Mouse (Mus musculus): Measurements from ENCODE around the gene A930033H14Rik. TPM values are rescaled to one million over a fixed set of nuclear protein-coding genes. Genes with fewer than 3 reads are reported as not detected.
A peak's percentile ranks its signal among the peaks of the same experiment; 100 is the strongest.

Gene A930033H14Rik
- 1.2 and 1.4 TPM in 2 replicates for polyA plus RNA-seq (2016; fragmentation: Nextera tagmentation; extraction: Ambion mirVana)

DNA sequence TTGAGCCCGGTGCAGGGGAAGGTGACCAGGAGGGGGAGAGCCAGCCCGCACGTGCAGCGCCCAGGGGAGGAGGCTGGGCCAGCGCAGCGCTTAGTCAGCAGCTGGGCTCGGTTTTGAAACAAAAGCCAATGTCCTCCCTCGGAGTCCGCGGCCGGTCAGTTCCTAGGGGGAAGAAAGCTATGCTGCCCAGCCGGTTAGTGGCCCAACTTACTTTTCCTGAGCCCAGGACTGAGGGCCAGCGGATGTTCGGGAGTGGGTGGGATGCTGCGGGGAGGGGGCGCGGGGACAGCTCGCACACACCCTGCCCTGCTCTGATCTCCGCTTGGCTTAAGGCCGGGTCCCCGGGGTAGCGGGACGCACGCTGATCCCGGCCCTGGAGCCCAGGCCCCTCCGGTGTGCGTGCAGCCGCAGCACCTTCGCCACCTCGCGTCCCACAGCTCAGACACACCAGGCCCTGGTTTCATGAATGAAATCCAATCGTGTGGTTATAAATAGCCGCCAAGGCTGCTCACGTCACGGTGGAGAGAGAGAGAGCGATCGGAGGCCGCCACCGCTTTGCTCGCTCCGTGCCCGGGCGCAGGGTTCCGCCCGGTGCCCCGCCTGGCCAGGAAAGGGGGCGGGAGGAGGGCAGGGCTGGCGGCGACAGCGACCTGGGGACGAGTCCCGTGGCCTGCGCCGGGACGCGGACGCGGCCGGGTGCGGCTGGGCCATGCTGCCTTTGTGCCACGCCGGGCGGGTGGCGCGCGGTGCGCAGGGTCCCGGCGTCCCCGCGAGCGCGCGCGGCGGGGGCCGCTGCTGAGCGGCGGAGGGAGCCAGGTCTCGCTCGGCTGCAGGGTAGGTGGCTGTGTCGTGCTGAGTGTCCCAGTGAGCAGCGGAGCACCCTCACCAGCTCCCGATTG, at the start of gene A930033H14Rik:
Gene A930033H14Rik (minus strand): TSS at position 557 of the 899 bp plus-strand sequence.
- Histone ChIP-seq H3K27ac (replicated peaks) (peak within 1 kb of the TSS; percentile 99), H3K9me3 (peaks cover 4% of the 10 kb centered on the region; the same call in 1 of the 2 replicates), H3K4me1 (peaks cover 26% of the 10 kb centered on the region), H3K4me3 (peak within 1 kb of the TSS; percentile 90), H3K36me3 (replicated peaks) (peaks cover 39% of the 10 kb centered on the region), H3K27me3 (replicated peaks; ENCODE audit: low read depth, poor library complexity, severe bottlenecking) (no peaks in the 10 kb centered on the region)
- peak; percentile 86 for DNase-seq (ENCODE audit: low spot score)
- under 1% methylated on average over 84 of the region's 84 CpGs for WGBS

DNA sequence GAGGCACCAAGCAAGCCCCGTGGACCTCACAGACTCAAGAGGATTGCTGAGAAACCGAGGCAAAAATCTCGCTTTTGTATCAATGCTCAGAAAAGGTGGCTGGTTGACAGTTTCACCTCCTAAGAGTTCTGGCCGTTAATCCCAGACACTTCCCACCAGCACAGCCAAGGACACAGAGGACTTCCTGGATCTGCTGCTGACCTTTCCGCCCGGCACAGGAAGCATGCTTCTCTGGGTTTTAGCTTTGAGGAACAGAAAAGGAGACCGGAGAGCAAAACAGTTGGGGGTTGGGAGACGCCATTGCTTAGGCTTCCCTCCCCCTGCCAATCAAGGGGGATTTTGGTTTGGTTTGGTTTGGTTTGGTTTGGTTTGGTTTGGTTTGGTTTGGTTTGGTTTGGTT, 47.0 kb upstream of the A930033H14Rik start:
- H3K27ac ChIP-seq (replicated peaks) = no peak overlapping the region
- peaks cover 17% of the 10 kb centered on the region for H3K4me1 ChIP-seq
- H3K36me3 ChIP-seq (replicated peaks) = peaks cover 10% of the 10 kb centered on the region
- no peaks in the 10 kb centered on the region for H3K9me3 ChIP-seq
- H3K27me3 ChIP-seq (replicated peaks; ENCODE audit: low read depth, poor library complexity, severe bottlenecking) = no peaks in the 10 kb centered on the region
- 83% methylated on average over 8 of the region's 8 CpGs for WGBS
- DNase-seq (ENCODE audit: low spot score) = no peak
- no peak overlapping the region for H3K4me3 ChIP-seq

DNA sequence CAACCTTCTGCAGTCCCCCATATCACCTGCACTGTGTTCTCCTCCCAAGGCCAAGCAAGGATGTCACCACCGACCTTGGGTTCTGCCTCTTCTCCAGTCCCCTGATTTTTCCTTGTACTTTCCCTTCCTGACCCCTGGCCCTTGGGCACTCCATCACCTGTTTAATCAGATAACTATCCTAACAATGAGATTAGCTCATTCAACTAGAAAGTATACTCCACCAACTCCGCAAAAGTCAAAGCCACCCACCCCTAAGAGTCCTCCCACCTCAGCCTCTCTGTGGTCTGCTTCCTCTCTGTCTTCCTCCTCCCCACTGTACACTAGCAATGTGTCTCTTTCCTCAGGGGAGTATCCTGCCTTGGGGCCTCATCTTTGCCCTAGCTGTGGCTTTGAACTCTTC, 46.3 kb upstream of the A930033H14Rik start:
- WGBS = 79% methylated on average over 2 of the region's 2 CpGs
- Histone ChIP-seq H3K36me3 (replicated peaks) (peaks cover 10% of the 10 kb centered on the region), H3K27me3 (replicated peaks; ENCODE audit: low read depth, poor library complexity, severe bottlenecking) (no peaks in the 10 kb centered on the region), H3K4me3 (no peak overlapping the region), H3K4me1 (peaks cover 20% of the 10 kb centered on the region), H3K9me3 (no peaks in the 10 kb centered on the region), H3K27ac (replicated peaks) (no peak overlapping the region)
- no peak for DNase-seq (ENCODE audit: low spot score)

DNA sequence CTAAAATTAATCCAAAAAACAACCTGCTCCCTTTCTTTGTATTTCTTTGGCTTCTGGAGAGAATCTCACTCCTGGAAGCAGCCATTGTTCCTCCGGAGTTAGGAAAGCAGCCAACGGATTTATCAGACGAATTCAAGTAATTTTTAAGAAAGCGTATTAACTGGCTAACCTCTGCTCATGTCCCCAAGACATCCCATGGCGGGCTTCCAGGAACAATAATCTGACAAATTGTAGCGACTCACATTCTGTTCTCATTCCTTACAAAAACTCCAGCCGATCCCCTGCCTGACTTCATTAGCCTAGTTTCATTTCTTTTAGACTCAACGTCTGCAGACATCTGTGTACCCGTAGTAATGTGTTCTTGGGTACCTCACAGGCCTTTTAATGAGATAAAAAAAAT, 45.7 kb upstream of the A930033H14Rik start:
- Histone ChIP-seq H3K4me3 (no peak overlapping the region), H3K27me3 (replicated peaks; ENCODE audit: low read depth, poor library complexity, severe bottlenecking) (no peaks in the 10 kb centered on the region), H3K9me3 (no peaks in the 10 kb centered on the region), H3K27ac (replicated peaks) (no peak overlapping the region), H3K36me3 (replicated peaks) (peaks cover 10% of the 10 kb centered on the region), H3K4me1 (peaks cover 21% of the 10 kb centered on the region)
- WGBS = 88% methylated on average over 9 of the region's 9 CpGs
- no peak for DNase-seq (ENCODE audit: low spot score)

DNA sequence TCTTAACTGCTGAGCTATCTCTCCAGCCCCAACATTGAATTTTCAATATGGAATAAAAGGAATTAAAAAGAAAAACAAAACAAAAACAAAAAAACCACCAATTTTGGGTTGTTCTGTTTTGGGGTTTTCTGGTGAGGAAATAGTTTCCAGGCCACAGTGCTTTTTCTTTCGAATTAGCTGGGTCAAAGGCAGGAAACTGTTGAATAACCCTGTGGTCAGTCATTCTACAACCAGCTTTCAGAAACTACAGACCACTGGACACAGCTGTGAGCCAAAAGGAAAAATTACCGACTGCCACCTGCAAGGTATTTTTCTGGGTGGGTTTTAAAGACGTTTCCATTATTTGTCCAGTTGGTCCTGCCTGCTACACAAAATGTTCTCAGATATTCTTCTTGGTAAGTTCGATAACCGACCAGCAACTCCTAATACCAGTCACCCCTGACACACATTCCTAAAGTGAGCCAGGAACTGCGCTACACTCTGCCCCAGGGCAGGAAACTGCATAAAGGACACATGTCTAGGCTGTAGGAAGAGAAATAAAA, 44.8 kb upstream of the A930033H14Rik start:
- 63% methylated on average over 6 of the region's 6 CpGs for WGBS

DNA sequence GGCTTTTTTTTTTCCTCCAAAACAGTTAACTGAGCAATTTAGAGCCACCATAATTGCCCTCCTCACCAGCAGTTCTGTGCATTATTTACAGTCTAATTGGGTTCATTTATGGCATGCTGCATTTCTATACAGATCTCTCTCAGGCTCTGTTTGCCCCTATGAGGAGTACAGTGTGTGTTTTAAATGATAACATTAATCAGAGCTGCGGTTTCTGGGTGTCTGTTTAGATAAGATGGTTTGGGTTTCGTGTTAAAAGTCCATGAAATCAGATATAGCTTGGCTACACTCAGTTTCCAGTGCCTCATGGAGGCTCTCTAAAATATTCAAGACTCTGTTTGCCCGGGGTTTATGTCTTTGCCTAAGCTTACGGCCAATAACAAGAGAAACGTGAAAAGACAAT, 42.7 kb upstream of the A930033H14Rik start:
- Histone ChIP-seq H3K9me3 (no peaks in the 10 kb centered on the region), H3K27me3 (replicated peaks; ENCODE audit: low read depth, poor library complexity, severe bottlenecking) (no peaks in the 10 kb centered on the region), H3K4me3 (no peak overlapping the region), H3K27ac (replicated peaks) (no peak overlapping the region), H3K36me3 (replicated peaks) (peaks cover 13% of the 10 kb centered on the region), H3K4me1 (peaks cover 27% of the 10 kb centered on the region)
- no peak for DNase-seq (ENCODE audit: low spot score)
- WGBS = 78% methylated on average over 5 of the region's 5 CpGs

More for the DNA sequence above, 44.8 kb upstream of the A930033H14Rik start:
- Histone ChIP-seq H3K27ac (replicated peaks) (no peak overlapping the region; the same call in 1 of the 2 replicates), H3K36me3 (replicated peaks) (peaks cover 10% of the 10 kb centered on the region), H3K4me3 (no peak overlapping the region), H3K27me3 (replicated peaks; ENCODE audit: low read depth, poor library complexity, severe bottlenecking) (no peaks in the 10 kb centered on the region), H3K4me1 (peaks cover 22% of the 10 kb centered on the region), H3K9me3 (no peaks in the 10 kb centered on the region)
- no peak for DNase-seq (ENCODE audit: low spot score)

DNA sequence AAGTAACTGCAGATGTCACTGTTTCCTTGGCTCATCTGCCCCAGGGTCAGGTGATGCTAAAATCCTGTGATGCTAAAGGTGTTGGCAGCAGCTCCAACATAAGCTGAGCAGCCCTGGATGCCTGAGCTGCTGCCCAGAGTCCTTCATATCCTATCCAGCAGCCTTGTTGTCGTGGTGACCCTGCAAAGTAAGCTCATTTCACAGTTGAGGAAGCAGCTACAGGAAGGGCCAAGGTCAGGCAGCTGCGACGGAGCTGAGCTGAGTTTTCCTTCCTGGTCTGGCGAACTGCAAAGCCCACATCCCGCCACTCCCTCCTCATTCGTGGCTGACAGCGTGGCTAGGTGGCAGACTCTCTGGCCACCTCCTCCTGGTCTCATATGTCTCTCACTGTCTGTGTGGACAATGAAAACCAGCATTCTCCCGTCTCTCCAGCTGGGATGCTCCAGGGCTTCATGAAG, 41.5 kb upstream of the A930033H14Rik start:
- 23% methylated on average over 8 of the region's 8 CpGs for WGBS
- Histone ChIP-seq H3K4me3 (0 out of 2 replicates have a peak overlapping the region, but pooled peaks have one; percentile 1), H3K36me3 (replicated peaks) (peaks cover 15% of the 10 kb centered on the region), H3K27me3 (replicated peaks; ENCODE audit: low read depth, poor library complexity, severe bottlenecking) (no peaks in the 10 kb centered on the region), H3K27ac (replicated peaks) (peak overlapping the region; percentile 82), H3K9me3 (no peaks in the 10 kb centered on the region), H3K4me1 (peaks cover 27% of the 10 kb centered on the region)
- peak; percentile 60 for DNase-seq (ENCODE audit: low spot score)

DNA sequence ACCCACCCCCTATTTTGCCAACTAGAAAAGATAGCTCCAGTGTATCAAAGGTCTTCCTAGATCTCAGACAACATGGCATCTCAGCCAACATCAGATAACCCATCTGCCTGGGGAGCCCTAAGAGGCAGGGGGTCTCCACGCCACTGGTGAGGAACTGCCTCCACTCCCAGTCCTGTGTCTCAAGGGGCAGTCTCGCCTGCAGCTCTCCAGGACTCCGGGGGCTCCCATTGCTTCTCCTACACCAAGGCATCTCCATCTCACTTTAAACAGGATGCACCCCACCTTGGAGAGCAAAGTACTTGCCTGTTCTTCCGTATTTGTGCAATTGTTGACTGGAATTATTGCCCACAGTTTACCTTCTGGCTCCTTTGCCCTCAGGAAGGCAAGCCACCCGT, 40.8 kb upstream of the A930033H14Rik start:
- H3K4me1 ChIP-seq = peaks cover 27% of the 10 kb centered on the region
- no peak for DNase-seq (ENCODE audit: low spot score)
- peaks cover 21% of the 10 kb centered on the region for H3K36me3 ChIP-seq (replicated peaks)
- H3K4me3 ChIP-seq = no peak overlapping the region
- peak overlapping the region; percentile 82 for H3K27ac ChIP-seq (replicated peaks)
- H3K9me3 ChIP-seq = no peaks in the 10 kb centered on the region
- 79% methylated on average over 5 of the region's 5 CpGs for WGBS
- no peaks in the 10 kb centered on the region for H3K27me3 ChIP-seq (replicated peaks; ENCODE audit: low read depth, poor library complexity, severe bottlenecking)

DNA sequence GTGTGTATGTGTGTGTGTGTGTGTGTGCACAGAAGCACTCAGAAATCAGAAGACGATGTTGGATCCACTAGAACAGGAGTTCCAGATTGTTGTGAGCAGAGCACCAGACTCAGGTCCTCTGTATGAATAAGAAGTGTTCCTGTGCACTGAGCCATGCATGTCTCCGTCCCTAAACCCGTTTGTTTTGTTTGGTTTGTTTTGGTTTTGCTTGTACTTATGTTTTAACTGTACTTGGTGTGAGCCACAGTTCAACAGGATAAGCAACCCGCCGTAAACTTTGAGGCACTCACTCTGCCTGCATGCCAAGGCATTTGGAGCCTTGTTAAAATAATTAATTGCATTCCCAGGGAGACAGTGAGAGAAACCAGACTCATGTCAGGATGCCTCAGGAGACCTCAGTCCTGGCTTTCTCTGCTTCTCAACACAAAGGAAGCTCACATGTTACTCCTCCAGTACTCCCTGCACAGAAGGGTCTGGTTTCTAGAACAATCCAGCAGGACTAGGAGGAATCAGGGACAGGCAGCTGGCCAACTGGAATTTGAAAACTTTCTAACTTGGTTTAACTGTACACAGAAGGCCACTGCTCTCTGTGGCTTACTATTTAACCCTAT, 40.3 kb upstream of the A930033H14Rik start:
- H3K27ac ChIP-seq (replicated peaks) = peak overlapping the region; percentile 82
- H3K4me1 ChIP-seq = peaks cover 27% of the 10 kb centered on the region
- H3K4me3 ChIP-seq = no peak overlapping the region
- no peaks in the 10 kb centered on the region for H3K9me3 ChIP-seq
- H3K27me3 ChIP-seq (replicated peaks; ENCODE audit: low read depth, poor library complexity, severe bottlenecking) = no peaks in the 10 kb centered on the region
- 56% methylated on average over 5 of the region's 5 CpGs for WGBS
- peaks cover 22% of the 10 kb centered on the region for H3K36me3 ChIP-seq (replicated peaks)
- peak; percentile 39 for DNase-seq (ENCODE audit: low spot score)

DNA sequence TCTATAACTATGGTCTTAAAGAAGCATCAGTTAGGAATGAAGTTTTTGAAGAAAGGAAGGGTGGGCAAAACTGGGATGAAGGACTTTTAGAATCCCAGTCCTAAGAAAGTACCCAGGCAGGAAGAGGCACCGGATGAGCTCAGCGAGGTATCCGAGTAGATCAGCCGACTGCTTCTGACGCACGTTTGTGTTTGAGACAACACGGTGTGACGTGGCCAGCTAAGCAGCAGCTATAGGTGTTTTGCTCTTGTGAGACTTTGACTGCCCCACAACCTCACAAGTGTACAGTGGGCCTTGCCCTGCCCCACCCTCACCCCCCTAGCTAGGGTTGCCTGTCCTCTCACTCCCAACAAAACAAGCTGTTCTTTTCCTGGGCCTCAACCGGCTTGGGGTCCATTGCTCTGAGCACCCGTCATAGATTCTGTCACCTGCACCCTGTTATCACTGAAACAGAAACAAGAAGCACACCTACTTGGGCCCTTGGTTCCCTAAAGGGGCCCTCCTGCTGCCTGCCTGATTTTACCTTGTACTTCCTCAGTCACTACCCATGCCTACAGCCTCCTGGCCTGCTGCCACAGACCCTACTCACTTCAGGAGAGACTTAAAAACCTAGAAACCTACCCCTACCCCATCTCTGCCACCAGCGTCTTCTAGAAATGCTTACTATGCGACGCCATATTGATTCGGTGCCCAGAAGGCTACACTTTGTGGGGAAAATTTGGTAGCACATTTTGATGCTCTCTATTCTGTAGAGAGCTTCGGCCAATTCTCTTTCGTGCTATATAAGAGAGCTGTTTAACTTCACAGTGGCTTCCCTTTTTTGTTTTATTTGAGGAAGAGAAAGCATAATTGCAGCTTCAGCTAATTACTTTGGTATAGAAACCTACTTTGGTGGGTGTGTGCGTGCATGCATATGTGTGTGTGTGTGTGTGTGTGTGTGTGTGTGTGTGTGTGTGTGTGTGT, 39.5 kb upstream of the A930033H14Rik start:
- no peak overlapping the region for H3K4me3 ChIP-seq
- H3K27ac ChIP-seq (replicated peaks) = peak overlapping the region; percentile 82
- H3K27me3 ChIP-seq (replicated peaks; ENCODE audit: low read depth, poor library complexity, severe bottlenecking) = no peaks in the 10 kb centered on the region
- H3K36me3 ChIP-seq (replicated peaks) = peaks cover 22% of the 10 kb centered on the region
- no peaks in the 10 kb centered on the region for H3K9me3 ChIP-seq
- peaks cover 27% of the 10 kb centered on the region for H3K4me1 ChIP-seq
- DNase-seq (ENCODE audit: low spot score) = no peak
- 93% methylated on average over 17 of the region's 17 CpGs for WGBS

DNA sequence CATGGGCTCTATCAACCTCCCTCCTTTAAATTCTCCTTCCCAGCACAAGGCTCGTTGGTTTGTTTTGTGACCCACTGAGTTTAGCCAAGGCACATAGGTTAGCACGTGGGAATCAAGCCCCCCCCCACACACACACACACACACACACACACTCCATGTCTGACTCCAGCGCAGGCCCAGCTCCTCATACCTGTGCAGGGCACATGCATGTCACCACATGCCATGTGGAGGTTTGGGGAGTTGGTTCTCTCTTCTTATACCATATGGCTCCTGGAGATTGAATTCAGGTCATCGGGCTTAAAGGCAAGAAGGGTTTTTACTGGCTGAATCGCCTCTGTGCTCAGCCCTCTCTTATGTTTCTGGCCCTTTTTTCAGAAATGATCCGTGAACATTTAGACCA, 38.4 kb upstream of the A930033H14Rik start:
- DNase-seq (ENCODE audit: low spot score) = no peak
- 91% methylated on average over 6 of the region's 6 CpGs for WGBS
- Histone ChIP-seq H3K4me1 (peaks cover 27% of the 10 kb centered on the region), H3K36me3 (replicated peaks) (peaks cover 22% of the 10 kb centered on the region), H3K27me3 (replicated peaks; ENCODE audit: low read depth, poor library complexity, severe bottlenecking) (no peaks in the 10 kb centered on the region), H3K9me3 (no peaks in the 10 kb centered on the region), H3K4me3 (no peak overlapping the region), H3K27ac (replicated peaks) (no peak overlapping the region)

All from embryonic facial prominence, embryonic 10.5 days (tissue).